Mouse (Mus musculus) cerebellum, postnatal 10 days (tissue): Measurements from ENCODE around the gene Gm17018.

Source experiments
- DNase-seq, 2 experiments: peaks; one replicate each; pipeline ENCODE4 v3.0.0; 2021; ENCODE audit warnings: mixed read lengths in 2 of 2

Gene Gm17018

DNA sequence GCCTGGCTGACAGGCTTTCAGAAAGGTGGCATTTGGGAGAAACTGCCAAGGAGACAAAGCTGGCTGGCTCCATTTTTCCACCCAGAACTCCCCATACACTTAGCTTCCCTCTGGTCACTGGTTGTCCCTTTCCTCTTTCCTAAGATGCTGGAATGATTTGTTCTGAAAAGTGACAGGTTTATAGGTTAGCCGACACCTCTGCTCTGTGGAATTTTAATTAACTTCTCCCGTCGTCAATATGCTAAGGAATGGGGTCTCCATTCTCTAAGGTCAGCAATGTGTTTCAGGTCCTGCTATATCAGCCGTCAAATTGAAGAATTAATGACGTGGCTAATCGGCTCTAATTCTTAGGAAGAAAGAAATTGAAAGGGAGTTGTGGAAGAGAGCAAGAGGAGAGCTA lies 68.2 kb downstream of the Gm17018 start:
- DNase-seq: no peak

DNA sequence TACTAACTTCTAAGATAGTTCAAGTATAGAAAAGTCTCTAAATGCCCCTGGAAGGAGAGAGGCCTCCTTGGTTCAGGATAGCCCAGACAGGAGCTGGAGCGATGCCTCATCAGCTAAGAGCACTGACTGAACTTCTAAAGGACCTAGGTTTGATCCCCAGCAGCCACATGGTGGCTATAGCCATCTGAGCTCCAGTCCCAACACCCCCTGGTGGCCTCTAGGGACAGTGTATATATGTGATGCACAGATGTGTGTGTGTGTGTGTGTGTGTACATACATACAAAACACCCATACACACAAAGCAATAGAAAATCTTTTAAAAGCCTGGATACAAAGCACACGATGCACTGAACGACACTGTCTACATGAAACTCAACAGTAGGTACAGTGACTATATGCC lies 68.8 kb downstream of the Gm17018 start:
- peak in 1 of 2 experiments; percentile 33 for DNase-seq
